Mouse (Mus musculus) Muller cell, postnatal 12 days (primary cell): ENCODE measurements around the gene Bola1.
"Not testable (repeated sequence)": the region's sequence is repeated elsewhere in the genome, so short reads cannot be mapped to it uniquely, and the experiment has no call there.

Experiments
- DNase-seq: peaks from one replicate; pipeline ENCODE4 v3.0.0-alpha.2; 2015; ENCODE audit errors: inconsistent ontology term

Gene Bola1

DNA sequence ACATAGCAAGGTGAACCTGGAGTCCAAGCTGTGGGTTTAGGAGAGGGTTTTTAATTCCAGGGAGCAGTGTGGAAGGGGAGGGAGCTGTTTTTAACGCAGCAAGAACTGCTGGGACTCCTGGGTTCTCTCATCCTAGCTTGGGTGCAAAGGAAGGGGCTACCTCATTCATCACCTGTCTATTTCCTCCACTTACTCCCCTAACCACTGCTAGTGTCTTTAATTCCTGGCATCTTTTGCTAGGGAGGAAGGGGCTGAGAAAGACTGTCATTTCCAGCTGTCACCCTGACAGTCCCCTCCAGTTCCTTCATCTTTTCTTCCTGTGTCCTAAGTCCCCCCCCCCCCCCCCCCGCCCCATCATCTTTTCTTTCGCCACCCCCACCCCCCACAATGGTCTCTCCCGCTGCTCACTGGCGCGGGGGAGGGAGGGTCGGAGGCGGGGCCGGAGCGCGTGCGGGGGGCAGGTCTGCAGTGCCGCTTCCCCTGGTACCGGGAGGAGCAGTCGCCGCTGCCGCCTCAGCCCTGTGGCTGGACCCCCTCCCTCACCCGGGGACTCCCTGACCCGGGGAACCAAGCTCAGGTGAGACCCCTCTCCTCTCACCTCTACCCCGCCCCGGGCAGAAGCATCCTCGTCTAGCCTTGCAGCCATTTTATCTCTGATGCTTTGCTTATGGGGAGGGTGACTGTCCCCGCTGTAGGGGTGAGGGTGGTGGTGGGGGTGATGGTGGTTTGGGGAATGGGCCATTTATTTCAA, 38.6 kb downstream of the Bola1 start, which contains the start of gene Sv2a:
Gene Sv2a (plus strand): TSS at position 425 of the 751 bp plus-strand sequence.
- peak; percentile 64 for DNase-seq

GRCm38 (mm10) chr3:96179531-96179930, 40.0 kb downstream of the Bola1 start:
- DNase-seq: no peak

- no peak for DNase-seq
These were observed 40.6 kb downstream of the Bola1 start for GRCm38 (mm10) chr3:96178902-96179301.

DNA sequence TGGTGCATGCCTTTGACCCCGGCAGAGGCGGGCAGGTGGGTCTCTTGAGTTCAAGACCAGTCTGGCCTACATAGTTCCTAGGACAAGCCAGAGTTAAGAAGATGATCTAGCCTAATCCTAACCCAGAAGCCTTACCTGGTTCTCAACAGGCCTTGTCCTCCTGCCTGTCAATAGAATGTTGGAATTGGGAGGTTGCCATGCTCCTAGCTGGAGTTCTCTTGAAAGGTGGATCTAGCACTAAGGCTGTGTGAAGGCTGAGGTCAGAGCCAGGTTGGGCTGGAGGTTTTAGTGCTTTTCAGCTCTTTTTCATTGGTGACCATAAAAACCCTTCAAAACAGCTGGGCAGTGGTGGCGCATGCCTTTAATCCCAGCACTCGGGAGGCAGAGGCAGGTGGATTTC, 41.1 kb downstream of the Bola1 start:
- no peak for DNase-seq

DNA sequence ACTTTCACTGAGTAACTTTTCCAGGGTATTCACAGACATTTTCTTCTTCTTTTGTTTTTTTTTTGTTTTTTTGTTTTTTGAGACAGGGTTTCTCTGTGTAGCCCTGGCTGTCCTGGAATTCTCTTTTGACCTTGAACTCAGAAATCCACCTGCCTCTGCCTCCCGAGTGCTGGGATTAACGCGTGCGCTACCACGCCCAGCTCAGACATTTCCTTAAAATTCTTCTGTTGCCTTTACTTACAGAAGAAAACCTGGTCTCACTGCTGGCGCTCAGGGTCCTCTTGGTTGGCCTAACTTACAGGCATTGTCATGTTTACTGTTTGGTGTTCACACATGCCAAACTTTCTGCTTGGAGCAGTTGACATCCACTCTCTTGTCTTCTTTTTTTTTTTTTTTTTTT, 44.3 kb downstream of the Bola1 start:
- no peak for DNase-seq

DNA sequence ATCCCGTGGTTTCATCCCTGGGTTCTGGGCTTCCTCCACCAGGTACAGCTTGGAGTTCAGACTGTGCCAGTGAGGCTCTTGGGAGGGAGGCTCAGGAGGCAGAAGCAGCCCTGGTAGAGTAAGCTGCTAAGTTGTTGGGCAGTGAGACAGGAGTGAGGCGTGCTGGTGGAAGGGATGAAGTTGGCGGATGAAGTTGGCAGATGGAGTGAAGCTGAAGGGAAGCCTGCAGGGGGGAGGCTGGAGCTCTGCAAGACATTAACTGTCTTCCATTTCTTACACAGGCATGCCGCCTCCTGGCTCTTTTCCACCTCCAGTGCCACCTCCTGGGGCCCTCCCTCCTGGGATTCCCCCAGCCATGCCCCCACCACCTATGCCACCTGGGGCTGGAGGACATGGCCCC, 45.5 kb downstream of the Bola1 start:
- not testable (repeated sequence) for DNase-seq

- DNase-seq: no peak
These were observed 46.3 kb downstream of the Bola1 start for GRCm38 (mm10) chr3:96173185-96173584.

DNA sequence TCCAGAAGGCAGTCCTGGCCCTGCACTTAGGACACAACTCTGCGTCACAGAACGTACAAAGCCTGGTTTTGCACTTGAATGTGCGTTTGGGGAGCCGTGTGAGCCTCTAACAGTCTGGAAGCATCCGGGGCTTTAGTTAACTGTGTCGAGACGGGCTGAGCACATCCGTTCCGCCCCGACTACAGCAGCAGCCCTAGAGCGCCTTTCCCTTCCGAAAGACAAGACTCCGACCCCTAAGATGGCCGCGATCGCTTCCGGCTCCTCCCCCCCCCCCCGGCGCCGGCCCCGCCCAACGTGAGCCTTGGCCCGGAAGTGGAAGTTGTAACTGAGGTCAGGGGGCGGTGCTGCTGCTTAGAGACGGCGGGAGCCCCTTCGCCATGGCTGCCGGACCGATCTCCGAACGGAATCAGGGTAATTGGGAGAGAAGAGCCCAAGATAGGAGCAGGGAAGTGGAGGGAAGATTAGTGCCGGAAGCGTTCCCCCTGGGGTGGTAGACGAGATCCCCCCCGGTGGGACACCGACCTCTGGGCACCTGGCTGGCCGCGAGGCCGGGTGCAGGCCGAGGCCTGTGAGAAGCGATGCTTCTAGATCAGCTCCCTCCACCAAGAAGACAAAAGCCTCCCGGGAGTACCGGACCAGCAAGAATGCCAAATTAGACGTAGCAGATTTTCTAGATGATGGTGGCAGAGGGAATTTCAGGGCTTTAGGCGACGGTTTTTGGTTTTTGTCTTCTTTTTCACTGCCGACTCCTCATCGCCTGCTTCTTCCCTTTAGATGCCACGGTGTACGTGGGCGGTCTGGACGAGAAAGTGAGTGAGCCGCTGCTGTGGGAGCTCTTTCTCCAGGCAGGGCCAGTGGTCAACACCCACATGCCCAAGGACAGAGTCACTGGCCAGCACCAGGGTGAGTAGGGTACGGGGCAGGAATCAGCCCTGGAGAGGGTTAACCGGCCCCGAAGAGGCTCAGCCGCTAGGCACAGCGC, 47.0 kb downstream of the Bola1 start, which contains the start of gene Sf3b4:
Gene Sf3b4 (plus strand): TSS at position 136 of the 982 bp plus-strand sequence.
- peak; percentile 96 for DNase-seq

DNA sequence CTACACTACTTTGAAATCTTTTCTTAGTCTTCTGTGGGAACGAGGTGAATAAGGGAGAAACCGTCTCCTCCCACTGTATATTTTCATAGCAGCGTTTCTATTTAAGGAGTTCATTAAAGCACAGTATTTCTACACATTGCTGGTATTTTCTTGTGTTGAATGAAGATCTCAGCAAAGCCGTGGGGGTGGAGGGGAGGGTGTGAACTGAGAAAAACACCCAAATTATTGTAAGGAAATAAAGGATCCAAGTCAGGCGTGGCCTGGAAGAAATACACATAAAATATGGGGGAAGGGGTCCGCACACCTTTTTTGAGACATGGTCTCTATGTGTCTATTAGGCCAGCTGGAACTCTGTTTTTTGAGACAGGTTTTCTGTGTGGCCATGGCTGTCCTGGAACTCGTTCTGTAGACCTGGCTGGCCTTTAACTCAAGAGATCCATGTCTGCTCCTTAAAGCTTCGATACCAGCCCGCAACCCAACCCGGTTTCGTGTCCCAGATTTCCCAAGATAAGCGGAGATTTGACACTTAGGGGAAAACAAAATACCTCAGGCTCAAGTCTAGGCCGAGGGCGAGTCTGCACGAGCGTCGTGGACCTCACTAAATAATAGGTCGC, 47.8 kb downstream of the Bola1 start:
- DNase-seq: no peak

DNA sequence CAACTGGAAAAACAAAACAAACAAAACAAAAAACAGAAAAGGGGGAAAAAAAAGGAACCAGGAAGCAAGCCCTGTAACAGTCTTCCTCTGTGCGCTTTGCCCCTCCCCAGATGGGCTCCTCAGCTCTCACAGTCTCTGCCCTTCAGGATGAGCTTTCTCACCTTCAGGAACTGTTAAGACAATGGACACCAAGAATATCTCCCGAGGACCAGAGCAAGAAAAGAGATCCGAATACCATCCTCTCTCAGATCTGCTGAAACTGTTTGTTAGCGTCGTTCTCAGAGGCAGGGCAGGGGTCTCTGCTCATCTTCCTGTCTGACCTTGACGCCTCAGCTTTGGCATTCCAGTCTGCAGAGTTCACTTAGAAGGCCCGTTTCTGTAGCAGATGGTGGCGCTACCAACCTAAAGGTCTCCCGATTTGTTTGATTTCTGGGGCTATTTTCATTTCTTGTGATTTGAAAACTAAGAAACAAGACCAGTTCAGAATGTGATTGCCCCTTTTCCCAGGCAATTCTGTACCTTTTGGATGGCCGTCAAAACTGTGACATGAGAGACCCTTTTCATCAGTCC, 48.4 kb downstream of the Bola1 start:
- DNase-seq: no peak

- no peak for DNase-seq
These were observed 49.2 kb downstream of the Bola1 start for GRCm38 (mm10) chr3:96170276-96170675.

DNA sequence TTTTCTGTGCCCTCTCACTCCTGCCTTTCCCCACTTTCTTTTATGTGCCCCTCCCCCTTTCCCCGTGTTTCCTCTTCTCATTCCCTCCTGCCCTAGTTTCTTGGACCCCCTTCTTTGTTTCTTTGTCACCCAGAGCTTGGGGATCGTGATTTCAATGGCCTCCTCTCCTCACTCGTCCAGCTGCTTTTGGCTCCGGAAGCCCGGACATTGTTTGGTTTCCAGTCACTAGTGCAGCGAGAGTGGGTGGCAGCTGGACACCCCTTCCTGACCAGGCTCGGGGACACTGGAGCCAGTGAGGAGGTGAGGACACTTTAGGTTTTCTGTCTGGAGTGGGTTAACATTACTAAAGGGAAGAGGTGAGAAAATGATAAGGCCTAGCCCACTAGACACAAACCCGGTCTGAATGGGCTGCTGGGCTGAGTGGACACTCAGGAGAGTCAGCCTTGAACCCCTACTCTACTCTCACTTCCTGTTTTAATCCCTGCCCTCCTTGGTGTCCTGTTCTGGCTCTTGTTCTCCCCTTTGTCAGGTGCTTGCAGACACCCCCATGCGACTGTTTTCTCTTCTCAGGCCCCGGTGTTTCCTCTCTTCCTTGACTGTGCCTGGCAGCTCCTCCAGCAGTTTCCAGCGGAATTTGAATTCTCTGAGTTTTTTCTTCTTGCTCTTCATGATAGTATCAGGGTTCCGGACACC, 50.9 kb downstream of the Bola1 start:
- DNase-seq: no peak

DNA sequence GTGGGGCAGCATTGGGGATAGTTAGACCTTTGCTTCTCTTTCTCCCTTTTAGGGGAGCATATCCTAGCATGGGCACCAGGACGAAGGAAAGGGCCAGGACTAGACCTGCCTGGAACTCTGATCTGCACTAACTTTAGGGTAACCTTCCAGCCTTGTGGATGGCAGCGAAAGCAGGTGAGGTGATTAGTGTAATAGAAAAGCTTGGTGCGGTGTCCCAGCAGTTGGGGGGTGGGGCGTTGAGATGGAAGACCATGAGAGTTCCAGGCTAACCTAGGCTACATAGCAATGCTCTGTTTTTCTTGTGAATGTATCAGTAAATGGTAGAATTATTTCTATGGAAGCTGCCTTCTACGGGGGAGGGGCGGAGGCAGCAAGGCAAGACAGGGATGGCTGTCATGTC, 56.5 kb downstream of the Bola1 start:
- DNase-seq: no peak

DNA sequence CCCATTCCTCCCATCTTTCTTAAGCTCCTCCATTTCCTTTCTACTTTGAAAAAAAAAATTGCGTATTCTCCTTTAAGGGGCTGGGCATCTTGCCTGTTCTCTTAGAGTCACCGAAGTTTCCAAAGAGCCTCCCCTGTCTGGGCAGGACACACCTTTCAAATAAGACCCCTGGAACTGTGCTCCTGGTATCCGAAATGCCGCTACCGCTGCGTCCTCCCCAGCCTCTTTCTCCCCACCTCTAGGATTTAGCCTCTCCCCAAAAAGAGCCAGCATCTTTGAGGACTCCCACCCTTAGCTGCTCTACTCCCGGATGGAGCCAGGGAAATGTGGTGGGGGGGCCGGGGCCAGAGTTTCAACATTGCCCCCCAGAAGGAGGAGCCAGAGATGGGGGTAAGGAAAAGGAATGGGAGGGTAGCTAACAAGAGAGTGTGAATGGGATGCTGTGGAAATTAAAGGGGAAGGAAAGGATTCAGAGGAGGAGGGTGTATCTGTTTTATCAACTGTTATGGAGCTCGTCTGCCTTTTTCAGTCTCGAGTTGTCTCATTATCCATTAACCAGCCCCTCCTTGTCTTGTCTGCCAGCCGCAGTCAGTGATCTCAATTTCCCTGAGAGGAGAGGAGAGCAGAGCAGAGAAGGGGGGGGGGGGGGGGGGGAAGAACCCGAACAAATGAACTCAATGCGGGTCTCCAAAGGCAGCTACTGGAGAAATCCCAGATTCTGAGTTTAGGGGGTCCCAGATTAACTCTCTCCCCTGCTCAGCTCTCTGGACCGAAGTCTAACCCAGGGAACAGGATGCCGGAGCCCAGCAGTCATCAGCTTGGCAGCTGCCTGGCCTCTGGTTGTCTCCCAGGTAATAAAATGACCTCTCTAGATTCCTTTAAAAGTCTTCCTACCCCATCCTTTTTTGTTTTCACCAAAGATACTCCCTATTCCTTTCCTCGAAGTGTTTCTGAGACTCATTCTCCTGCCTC, 57.4 kb downstream of the Bola1 start, which contains the start of gene Mtmr11:
Gene Mtmr11 (plus strand): TSS at position 136 of the 972 bp plus-strand sequence.
- peak; percentile 47 for DNase-seq

DNA sequence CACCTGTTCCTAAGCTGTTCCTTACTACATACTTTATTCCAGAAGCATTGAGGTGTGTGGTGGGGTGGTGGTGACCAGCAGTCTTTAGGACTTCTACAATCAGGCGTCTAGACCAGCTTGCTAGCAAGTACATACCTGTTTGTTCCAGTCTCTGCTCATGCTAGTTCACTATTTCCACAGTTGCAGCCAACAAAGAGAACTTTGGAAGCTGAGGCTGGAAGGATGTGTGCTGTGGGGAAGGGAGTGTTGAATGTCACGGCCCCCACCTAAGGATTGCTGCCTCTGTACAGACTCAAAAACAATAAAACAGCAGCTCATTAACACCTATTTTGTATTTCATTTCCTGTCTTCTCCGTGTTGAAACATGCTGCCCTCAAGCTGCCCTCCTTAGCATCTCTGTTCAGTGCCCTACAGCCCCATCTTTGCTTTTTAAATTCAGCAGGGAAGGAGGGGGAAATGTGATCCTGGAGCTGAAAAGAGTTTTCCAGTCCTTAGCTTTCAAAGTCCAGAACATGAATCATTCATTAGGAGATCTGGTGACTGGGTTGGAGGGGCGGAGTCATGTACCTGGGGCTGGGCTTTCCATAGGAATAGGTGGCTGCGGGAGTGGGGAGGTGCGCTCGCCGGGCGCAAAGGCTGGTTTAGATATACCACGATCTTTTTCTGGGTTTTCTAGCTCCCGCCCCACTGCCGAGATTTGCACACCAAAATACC, 58.5 kb downstream of the Bola1 start:
- peak; percentile 83 for DNase-seq

DNA sequence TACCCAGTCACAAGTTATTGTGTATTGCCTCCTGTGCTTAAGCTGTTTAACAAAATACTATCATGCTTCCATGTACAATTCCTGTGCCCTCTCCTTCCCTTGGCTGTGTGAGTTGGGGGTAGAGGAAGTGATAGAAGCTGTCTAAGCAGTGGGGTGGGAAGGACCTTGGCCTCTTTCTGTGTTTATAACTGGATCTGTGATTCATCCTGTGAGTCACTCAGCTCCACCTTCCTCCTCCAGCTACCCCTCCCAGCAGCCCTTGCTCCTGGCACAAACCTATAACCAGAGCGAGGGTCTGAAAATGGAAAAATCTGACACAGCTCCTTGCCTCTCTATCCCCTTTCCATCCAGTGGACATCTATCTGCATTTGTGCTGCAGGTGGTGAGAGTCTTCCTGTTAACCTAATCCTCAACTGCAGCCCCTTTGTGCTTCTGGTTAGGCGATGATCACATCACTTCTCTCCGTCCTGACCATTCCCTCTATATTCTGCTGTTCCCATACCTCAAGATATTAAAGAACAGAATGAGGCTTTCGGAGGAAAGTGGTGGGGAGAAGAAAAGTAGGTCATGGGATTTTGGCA, 59.2 kb downstream of the Bola1 start:
- DNase-seq: peak; percentile 79

DNA sequence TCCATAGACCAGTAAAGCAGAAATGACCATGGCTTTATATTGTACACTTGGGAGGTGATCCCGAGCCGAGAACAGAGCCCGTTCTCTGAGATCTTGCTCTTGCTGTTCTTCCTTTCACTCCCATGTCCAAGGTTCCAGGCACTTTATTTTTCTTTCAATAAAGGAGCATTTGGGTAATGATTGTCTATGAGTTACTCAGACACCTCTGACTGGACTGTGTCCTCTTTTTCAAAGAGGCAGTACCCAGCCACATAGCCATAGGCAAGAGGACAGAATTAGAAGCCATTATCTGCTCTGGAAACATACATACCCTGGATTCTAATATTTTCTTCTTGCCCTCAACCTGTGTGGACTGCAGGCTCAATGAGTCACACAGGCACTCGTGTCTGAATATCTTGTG, 59.7 kb downstream of the Bola1 start:
- DNase-seq: no peak

GRCm38 (mm10) chr3:96155501-96155900, 64.0 kb downstream of the Bola1 start:
- no peak for DNase-seq

- DNase-seq: no peak
These were observed 66.9 kb downstream of the Bola1 start for GRCm38 (mm10) chr3:96152611-96153010.
